Mouse (Mus musculus): ENCODE measurements around the gene Metap2. TPM values are rescaled to one million over a fixed set of nuclear protein-coding genes. Genes with fewer than 3 reads are reported as not detected.

Metap2 gene
- polyA plus RNA-seq, 1 experiment from 2014 or later: 190 TPM

DNA sequence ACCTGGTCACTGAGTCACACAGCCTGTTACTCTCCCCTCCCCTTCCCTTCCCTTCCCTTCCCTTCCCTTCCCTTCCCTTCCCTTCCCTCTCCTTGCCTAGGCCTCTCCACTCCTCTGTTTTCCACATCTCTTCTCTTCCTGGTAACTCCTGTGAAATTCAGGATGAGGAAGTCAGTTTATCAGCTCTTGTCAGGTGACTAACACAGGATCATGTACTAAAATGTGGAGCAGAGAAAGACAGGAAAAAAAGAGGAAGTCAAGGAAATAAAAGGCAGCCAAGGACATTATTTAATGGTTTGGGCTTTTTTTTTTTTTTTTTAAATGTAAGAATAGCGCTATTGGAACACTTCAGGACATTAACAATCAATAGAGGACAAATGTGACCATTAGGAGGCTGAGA is 12.1 kb upstream of the Metap2 start:
- Histone ChIP-seq H3K4me1 (no peaks in the 10 kb centered on the region), H3K4me2 (replicated peaks) (no peak overlapping the region), H3K27ac (no peak overlapping the region), H3K27me3 (no peaks in the 10 kb centered on the region), H3K9me3 (replicated peaks) (no peaks in the 10 kb centered on the region), H3K4me3 (no peak overlapping the region), H3K36me3 (no peaks in the 10 kb centered on the region), H3K9ac (no peak overlapping the region)
- no peak for ATAC-seq (ENCODE audit: low FRiP score)
- WGBS: 82% methylated on average over 1 of the region's 1 CpGs

DNA sequence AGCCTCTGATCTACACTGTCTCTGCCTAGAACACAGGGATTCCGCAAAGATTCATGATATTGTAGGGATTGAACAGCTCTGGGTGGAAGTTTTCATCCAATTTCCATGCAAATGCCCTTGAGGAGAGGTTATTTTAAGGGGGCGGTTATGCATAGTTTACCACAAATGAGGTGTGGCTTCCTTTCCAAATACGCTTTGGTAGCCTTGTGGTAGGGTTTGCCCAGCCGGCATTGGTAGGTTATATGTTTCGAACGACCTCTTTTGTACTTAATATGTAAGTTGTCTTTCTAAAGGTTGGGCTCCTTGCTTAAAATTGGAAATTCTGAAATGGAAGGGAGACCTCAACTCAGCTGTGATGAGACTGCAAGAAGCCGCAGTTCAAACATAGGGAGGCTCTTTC is 11.6 kb upstream of the Metap2 start:
- Histone ChIP-seq H3K4me3 (no peak overlapping the region), H3K36me3 (no peaks in the 10 kb centered on the region)
- WGBS: 89% methylated on average over 7 of the region's 7 CpGs

GRCm38 (mm10) chr10:93907376-93907775 is 10.5 kb upstream of the Metap2 start:
- H3K9me3 ChIP-seq (replicated peaks): no peaks in the 10 kb centered on the region
- no peak overlapping the region for H3K4me3 ChIP-seq
- WGBS: 65% methylated on average over 10 of the region's 10 CpGs
- ATAC-seq (ENCODE audit: low FRiP score): no peak
- no peak overlapping the region for H3K4me2 ChIP-seq (replicated peaks)
- no peaks in the 10 kb centered on the region for H3K27me3 ChIP-seq
- no peak overlapping the region for H3K9ac ChIP-seq
- no peak overlapping the region for H3K27ac ChIP-seq
- H3K36me3 ChIP-seq: no peaks in the 10 kb centered on the region
- H3K4me1 ChIP-seq: no peaks in the 10 kb centered on the region

More for the DNA sequence above, 11.6 kb upstream of the Metap2 start:
- no peak overlapping the region for H3K4me2 ChIP-seq (replicated peaks)
- H3K27ac ChIP-seq: no peak overlapping the region
- ATAC-seq (ENCODE audit: low FRiP score): no peak
- H3K9ac ChIP-seq: no peak overlapping the region
- H3K27me3 ChIP-seq: no peaks in the 10 kb centered on the region
- no peaks in the 10 kb centered on the region for H3K9me3 ChIP-seq (replicated peaks)
- no peaks in the 10 kb centered on the region for H3K4me1 ChIP-seq

- Histone ChIP-seq H3K4me2 (replicated peaks) (no peak overlapping the region), H3K27ac (no peak overlapping the region), H3K4me1 (no peaks in the 10 kb centered on the region), H3K9ac (no peak overlapping the region), H3K36me3 (no peaks in the 10 kb centered on the region), H3K4me3 (no peak overlapping the region), H3K27me3 (no peaks in the 10 kb centered on the region), H3K9me3 (replicated peaks) (no peaks in the 10 kb centered on the region)
- ATAC-seq (ENCODE audit: low FRiP score): no peak
- WGBS: 89% methylated on average over 11 of the region's 11 CpGs
Measured at GRCm38 (mm10) chr10:93899907-93900306, 3.0 kb upstream of the Metap2 start.

DNA sequence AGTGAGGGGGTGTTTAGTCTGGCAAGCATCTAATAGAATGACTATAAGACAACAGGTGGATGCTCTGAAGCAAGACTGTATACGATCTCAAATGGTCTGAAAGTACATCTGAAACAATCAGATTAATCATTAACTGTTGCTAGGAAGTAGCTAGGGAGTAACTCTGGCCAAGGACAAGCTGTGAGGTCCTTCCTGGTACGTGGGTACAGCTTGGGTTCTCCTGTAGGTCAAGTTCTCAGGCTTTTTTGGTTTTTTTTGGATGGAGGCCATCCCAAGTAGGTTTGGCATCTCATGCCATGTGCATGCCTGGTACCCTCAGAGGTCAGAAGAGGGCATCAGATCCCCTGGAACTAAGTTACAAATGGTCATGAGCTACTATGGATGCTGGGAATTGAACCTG is 2.4 kb upstream of the Metap2 start:
- Histone ChIP-seq H3K27ac (no peak overlapping the region), H3K36me3 (no peaks in the 10 kb centered on the region), H3K4me3 (no peak overlapping the region), H3K9ac (no peak overlapping the region), H3K27me3 (no peaks in the 10 kb centered on the region), H3K9me3 (replicated peaks) (no peaks in the 10 kb centered on the region), H3K4me2 (replicated peaks) (no peak overlapping the region), H3K4me1 (no peaks in the 10 kb centered on the region)
- ATAC-seq (ENCODE audit: low FRiP score): no peak
- 66% methylated on average over 2 of the region's 2 CpGs for WGBS

DNA sequence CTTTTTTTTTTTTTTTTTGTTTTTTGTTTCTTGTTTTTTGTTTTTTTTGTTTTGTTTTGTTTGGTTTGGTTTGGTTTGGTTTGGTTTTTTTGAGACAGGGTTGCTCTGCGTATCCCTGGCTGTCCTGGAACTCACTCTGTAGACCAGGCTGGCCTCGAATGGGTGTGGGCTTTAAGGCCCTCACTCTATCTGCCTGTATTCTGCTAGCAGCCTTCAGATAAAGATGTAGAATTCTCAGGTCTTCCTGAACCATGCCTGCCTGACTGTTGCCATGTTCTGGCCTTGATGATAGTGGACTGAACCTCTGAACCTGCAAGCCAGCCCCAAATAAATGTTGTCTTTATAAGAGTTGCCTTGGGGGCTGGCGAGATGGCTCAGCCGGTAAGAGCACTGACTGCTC is 4.3 kb downstream of the Metap2 start:
- Histone ChIP-seq H3K9ac (no peak overlapping the region), H3K4me3 (no peak overlapping the region), H3K27me3 (no peaks in the 10 kb centered on the region), H3K27ac (no peak overlapping the region), H3K36me3 (no peaks in the 10 kb centered on the region), H3K9me3 (replicated peaks) (no peaks in the 10 kb centered on the region), H3K4me1 (peaks cover 11% of the 10 kb centered on the region), H3K4me2 (replicated peaks) (no peak overlapping the region)
- WGBS: 89% methylated on average over 4 of the region's 4 CpGs
- ATAC-seq (ENCODE audit: low FRiP score): no peak

GRCm38 (mm10) chr10:93891031-93891430 is 5.9 kb downstream of the Metap2 start:
- no peak overlapping the region for H3K9ac ChIP-seq
- 97% methylated on average over 1 of the region's 1 CpGs for WGBS
- H3K9me3 ChIP-seq (replicated peaks): no peaks in the 10 kb centered on the region
- no peak overlapping the region for H3K27ac ChIP-seq
- no peaks in the 10 kb centered on the region for H3K27me3 ChIP-seq
- H3K4me1 ChIP-seq: peaks cover 11% of the 10 kb centered on the region
- no peak overlapping the region for H3K4me2 ChIP-seq (replicated peaks)
- peaks cover 10% of the 10 kb centered on the region for H3K36me3 ChIP-seq
- no peak for ATAC-seq (ENCODE audit: low FRiP score)
- no peak overlapping the region for H3K4me3 ChIP-seq

GRCm38 (mm10) chr10:93890565-93890964 is 6.3 kb downstream of the Metap2 start:
- no peak for ATAC-seq (ENCODE audit: low FRiP score)
- Histone ChIP-seq H3K9ac (peak overlapping the region; percentile 95; the same call in 1 of the 2 replicates), H3K36me3 (peaks cover 14% of the 10 kb centered on the region), H3K4me3 (peak overlapping the region; percentile 98; the same call in 1 of the 2 replicates), H3K9me3 (replicated peaks) (no peaks in the 10 kb centered on the region), H3K27me3 (no peaks in the 10 kb centered on the region), H3K27ac (no peak overlapping the region), H3K4me1 (peaks cover 11% of the 10 kb centered on the region), H3K4me2 (replicated peaks) (peak overlapping the region; percentile 86)
- 67% methylated on average over 4 of the region's 4 CpGs for WGBS

- peak overlapping the region; percentile 91 for H3K27ac ChIP-seq
- peaks cover 19% of the 10 kb centered on the region for H3K36me3 ChIP-seq
- H3K4me1 ChIP-seq: peaks cover 11% of the 10 kb centered on the region
- H3K9ac ChIP-seq: peak overlapping the region; percentile 95
- H3K27me3 ChIP-seq: no peaks in the 10 kb centered on the region
- H3K9me3 ChIP-seq (replicated peaks): no peaks in the 10 kb centered on the region
- under 1% methylated on average over 22 of the region's 22 CpGs for WGBS
- peak overlapping the region; percentile 98 for H3K4me3 ChIP-seq
- H3K4me2 ChIP-seq (replicated peaks): peak overlapping the region; percentile 86
- no peak; the same call in 1 of the 2 replicates for ATAC-seq (ENCODE audit: low FRiP score)
Measured at GRCm38 (mm10) chr10:93889976-93890375, 6.9 kb downstream of the Metap2 start.

DNA sequence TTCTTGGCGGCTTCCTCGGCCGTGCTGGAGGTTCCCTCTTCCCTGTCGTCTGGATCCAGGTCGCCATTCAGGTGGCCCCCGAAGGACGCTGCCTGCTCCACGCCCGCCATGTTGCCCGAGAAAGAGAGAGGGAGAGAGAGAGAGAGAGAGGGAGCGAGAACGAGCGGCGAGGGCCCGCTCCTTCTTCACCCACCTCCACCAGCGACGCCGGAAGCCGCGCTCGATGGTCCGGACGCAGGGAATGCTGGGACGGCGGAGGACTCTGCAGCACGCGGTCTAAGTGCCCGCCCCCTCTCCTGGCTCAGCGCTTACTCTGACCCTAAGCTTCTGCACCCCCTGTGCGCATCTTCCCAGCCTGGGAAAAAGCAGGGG is 7.3 kb downstream of the Metap2 start:
- H3K36me3 ChIP-seq: peaks cover 23% of the 10 kb centered on the region
- H3K9ac ChIP-seq: peak overlapping the region; percentile 95
- H3K27me3 ChIP-seq: no peaks in the 10 kb centered on the region
- H3K4me2 ChIP-seq (replicated peaks): peak overlapping the region; percentile 86
- under 1% methylated on average over 21 of the region's 30 CpGs for WGBS
- H3K4me3 ChIP-seq: peak overlapping the region; percentile 98
- peaks cover 11% of the 10 kb centered on the region for H3K4me1 ChIP-seq
- no peaks in the 10 kb centered on the region for H3K9me3 ChIP-seq (replicated peaks)
- peak overlapping the region; percentile 91 for H3K27ac ChIP-seq
- peak; percentile 98 for ATAC-seq (ENCODE audit: low FRiP score)

GRCm38 (mm10) chr10:93888935-93889578 is 7.8 kb downstream of the Metap2 start:
- Histone ChIP-seq H3K9ac (peak overlapping the region; percentile 95), H3K27ac (peak overlapping the region; percentile 91), H3K4me3 (peak overlapping the region; percentile 98), H3K4me2 (replicated peaks) (peak overlapping the region; percentile 86), H3K4me1 (peaks cover 11% of the 10 kb centered on the region), H3K9me3 (replicated peaks) (no peaks in the 10 kb centered on the region), H3K27me3 (no peaks in the 10 kb centered on the region), H3K36me3 (peaks cover 27% of the 10 kb centered on the region)
- peak; percentile 74 for ATAC-seq (ENCODE audit: low FRiP score)
- under 1% methylated on average over 38 of the region's 38 CpGs for WGBS

DNA sequence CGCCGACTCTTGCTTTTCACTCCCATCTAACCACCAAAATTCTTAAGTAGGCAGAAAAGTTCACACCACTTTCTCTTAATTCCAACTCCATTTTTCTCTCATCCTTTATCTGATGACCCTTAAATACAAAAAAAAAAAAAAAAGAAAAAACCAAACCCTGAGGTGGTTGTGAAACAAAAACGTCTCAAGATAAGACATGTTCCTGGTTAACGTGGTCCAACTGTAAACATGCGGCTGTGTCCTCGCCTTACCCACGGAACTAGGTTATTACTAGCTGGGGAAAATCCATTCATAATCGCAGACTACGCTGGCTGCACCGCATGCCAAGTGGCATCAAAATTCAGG is 8.3 kb downstream of the Metap2 start:
- WGBS: 21% methylated on average over 10 of the region's 10 CpGs
- H3K27ac ChIP-seq: peak overlapping the region; percentile 91

DNA sequence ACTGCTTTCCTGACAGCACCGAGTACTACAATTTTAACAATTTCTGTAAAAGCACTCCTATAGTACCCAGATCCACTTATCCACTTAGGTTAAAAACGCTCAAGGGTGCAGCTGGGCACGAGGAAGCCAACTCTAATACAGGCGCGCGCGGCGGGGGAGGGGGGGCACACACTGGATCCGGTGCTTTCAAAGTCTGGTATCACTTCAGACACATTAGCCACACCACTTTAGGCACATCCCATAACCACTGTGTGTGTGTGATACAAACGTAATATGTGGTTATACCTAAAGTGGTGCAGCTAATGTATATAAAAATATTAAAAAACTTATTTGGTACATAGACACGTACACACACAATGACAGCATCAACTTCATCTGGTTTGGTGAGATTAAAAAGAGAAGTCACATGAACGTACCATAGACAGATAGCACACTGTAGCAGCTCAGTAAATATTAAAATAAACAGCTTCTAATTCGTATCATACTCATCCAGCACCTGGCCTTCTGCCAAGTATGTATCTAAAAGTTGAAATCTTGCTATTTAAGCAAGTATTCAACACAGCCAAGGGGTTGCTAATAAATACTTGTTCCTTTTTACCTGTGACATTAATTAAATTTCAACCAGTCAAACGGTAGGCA is 10.9 kb downstream of the Metap2 start:
- Histone ChIP-seq H3K9ac (no peak overlapping the region), H3K4me2 (replicated peaks) (no peak overlapping the region), H3K36me3 (peaks cover 37% of the 10 kb centered on the region), H3K27ac (no peak overlapping the region), H3K27me3 (no peaks in the 10 kb centered on the region), H3K4me1 (peaks cover 11% of the 10 kb centered on the region), H3K9me3 (replicated peaks) (no peaks in the 10 kb centered on the region), H3K4me3 (no peak overlapping the region)
- no peak for ATAC-seq (ENCODE audit: low FRiP score)
- 94% methylated on average over 14 of the region's 14 CpGs for WGBS

More for the DNA sequence above, 8.3 kb downstream of the Metap2 start:
- H3K9me3 ChIP-seq (replicated peaks): no peaks in the 10 kb centered on the region
- H3K27me3 ChIP-seq: no peaks in the 10 kb centered on the region
- H3K36me3 ChIP-seq: peaks cover 31% of the 10 kb centered on the region
- H3K4me2 ChIP-seq (replicated peaks): peak overlapping the region; percentile 86
- ATAC-seq (ENCODE audit: low FRiP score): no peak
- peaks cover 11% of the 10 kb centered on the region for H3K4me1 ChIP-seq
- peak overlapping the region; percentile 95 for H3K9ac ChIP-seq
- peak overlapping the region; percentile 98 for H3K4me3 ChIP-seq

Data from hindbrain, embryonic 12.5 days (tissue).